Mouse (Mus musculus) inflammation-experienced regulatory T-cells (primary cell): ENCODE results near the gene Ccdc142. TPM values are rescaled to one million over a fixed set of nuclear protein-coding genes. Genes with fewer than 3 reads are reported as not detected.

Experiments
- polyA plus RNA-seq, 2 experiments: library from polyadenylated mRNA; unstranded; fragments of 100-300 nt; shearing (Covaris generic); gene quantifications; one replicate each; pipeline ENCODE4 v1.2.1; 2017

Ccdc142 gene
- 10 to 100 TPM in 1 of 2 experiments, 1 to 10 TPM in 1; 6.6 to 25.0 TPM for polyA plus RNA-seq

GRCm38 (mm10) chr6:83101316-83101687, at the start of gene Ccdc142, which contains the start of gene Gm42688:
Ccdc142 (plus strand) TSS chr6:83101601.
Gm42688 (plus strand) TSS chr6:83101617.

GRCm38 (mm10) chr6:83054074-83054851, 47.1 kb upstream of the Ccdc142 start, which contains the start of gene Aup1:
Aup1 (plus strand) TSS chr6:83054521.

GRCm38 (mm10) chr6:83054871-83055431, 46.5 kb upstream of the Ccdc142 start, which contains the start of gene Htra2:
Htra2 (minus strand) TSS chr6:83055273.

GRCm38 (mm10) chr6:83057790-83058189, 43.6 kb upstream of the Ccdc142 start, which contains the start of gene Dqx1:
Dqx1 (plus strand) TSS chr6:83057844.

GRCm38 (mm10) chr6:83070247-83070310, 31.3 kb upstream of the Ccdc142 start, which contains the start of gene Tlx2:
Tlx2 (minus strand) TSS chr6:83070293.

GRCm38 (mm10) chr6:83077630-83078323, 23.6 kb upstream of the Ccdc142 start, which contains the start of gene Pcgf1:
Pcgf1 (plus strand) TSS chr6:83077869.

GRCm38 (mm10) chr6:83086121-83087035, 15.0 kb upstream of the Ccdc142 start, which contains the start of gene Lbx2:
Lbx2 (plus strand) TSS chr6:83086367.

GRCm38 (mm10) chr6:83108762-83109668, 7.6 kb downstream of the Ccdc142 start, which contains the start of gene Mrpl53:
Mrpl53 (plus strand) TSS chr6:83109040.

GRCm38 (mm10) chr6:83115011-83115671, 13.7 kb downstream of the Ccdc142 start, which contains the start of gene Mogs:
Mogs (plus strand) TSS chr6:83115496.

GRCm38 (mm10) chr6:83120930-83121862, 19.8 kb downstream of the Ccdc142 start, which contains the start of gene Wbp1:
Wbp1 (minus strand) TSS chr6:83121559.

GRCm38 (mm10) chr6:83125331-83125730, 23.9 kb downstream of the Ccdc142 start, which contains the start of gene Ino80b:
Ino80b (minus strand) TSS chr6:83125431.

GRCm38 (mm10) chr6:83134951-83135513, 33.6 kb downstream of the Ccdc142 start, which contains the start of gene Rtkn:
Rtkn (plus strand) TSS chr6:83135463.

GRCm38 (mm10) chr6:83156259-83156684, 54.9 kb downstream of the Ccdc142 start, which contains the start of the genes Wdr54 and 1700003E16Rik:
Wdr54 (minus strand) TSS chr6:83156397.
1700003E16Rik (plus strand) TSS chr6:83156404.

Other genes starting within 250 kb of the Ccdc142 start
- 10 to 100 TPM in 1 of 2 experiments, 1 to 10 TPM in 1; 7.1 to 20.7 TPM for gene Sema4f, start 161.8 kb upstream of the Ccdc142 start, polyA plus RNA-seq
- 1 to 10 TPM in 1 of 2 experiments, under 1 TPM in 1; 0.43 to 1.6 TPM for gene M1ap, start 154.7 kb upstream of the Ccdc142 start, polyA plus RNA-seq
- gene Dok1, start 68.1 kb upstream of the Ccdc142 start, polyA plus RNA-seq, result 10 to 100 TPM; 36.1 to 52.2 TPM
- 1 to 10 TPM in 1 of 2 experiments, under 1 TPM in 1; 0.45 to 1.5 TPM for gene Loxl3, start 67.4 kb upstream of the Ccdc142 start, polyA plus RNA-seq
- gene Aup1, start 47.1 kb upstream of the Ccdc142 start, polyA plus RNA-seq, result 100 to 1,000 TPM; 515 to 545 TPM
- gene Htra2, start 46.3 kb upstream of the Ccdc142 start, polyA plus RNA-seq, result 10 to 100 TPM; 65.2 to 79.9 TPM
- 1 to 10 TPM; 4.0 to 5.2 TPM for gene Dqx1, start 43.8 kb upstream of the Ccdc142 start, polyA plus RNA-seq
- 1 to 10 TPM in 1 of 2 experiments, not detected in 1; 1.1 TPM for gene Tlx2, start 31.3 kb upstream of the Ccdc142 start, polyA plus RNA-seq
- gene Pcgf1, start 23.7 kb upstream of the Ccdc142 start, polyA plus RNA-seq, result 10 to 100 TPM; 43.3 to 49.9 TPM
- gene Lbx2, start 15.2 kb upstream of the Ccdc142 start, polyA plus RNA-seq, result under 1 TPM in 1 of 2 experiments, not detected in 1; 0.71 TPM
- 10 to 100 TPM; 12.7 to 25.2 TPM for gene Gm42688, start within 50 bp of the Ccdc142 start, polyA plus RNA-seq
- gene Mrpl53, start 7.4 kb downstream of the Ccdc142 start, polyA plus RNA-seq, result 10 to 100 TPM; 52.5 to 67.4 TPM
- gene Mogs, start 13.9 kb downstream of the Ccdc142 start, polyA plus RNA-seq, result 100 to 1,000 TPM; 137 to 144 TPM
- 10 to 100 TPM; 70.7 to 97.0 TPM for gene Wbp1, start 20.0 kb downstream of the Ccdc142 start, polyA plus RNA-seq
- 10 to 100 TPM; 44.9 to 52.2 TPM for gene Ino80b, start 23.8 kb downstream of the Ccdc142 start, polyA plus RNA-seq
- gene Rtkn, start 33.9 kb downstream of the Ccdc142 start, polyA plus RNA-seq, result 1 to 10 TPM in 1 of 2 experiments, under 1 TPM in 1; 0.61 to 1.1 TPM
- under 1 TPM in 1 of 2 experiments, not detected in 1; 0.35 TPM for gene Wdr54, start 54.8 kb downstream of the Ccdc142 start, polyA plus RNA-seq
- gene 1700003E16Rik, start 54.8 kb downstream of the Ccdc142 start, polyA plus RNA-seq, result not detected
- 100 to 1,000 TPM in 1 of 2 experiments, 10 to 100 TPM in 1; 65.2 to 105 TPM for gene Dctn1, start 64.3 kb downstream of the Ccdc142 start, polyA plus RNA-seq
- gene Slc4a5, start 118.2 kb downstream of the Ccdc142 start, polyA plus RNA-seq, result under 1 TPM; 0.48 to 0.61 TPM
- 10 to 100 TPM; 69.7 to 82.9 TPM for gene Mthfd2, start 224.3 kb downstream of the Ccdc142 start, polyA plus RNA-seq
- gene Mob1a, start 224.4 kb downstream of the Ccdc142 start, polyA plus RNA-seq, result 100 to 1,000 TPM; 157 to 178 TPM
- gene Bola3, start 247.5 kb downstream of the Ccdc142 start, polyA plus RNA-seq, result 10 to 100 TPM; 82.3 to 99.4 TPM